8 mouse cellular contexts compared by ENCODE assay signal in the genomic region with DNA sequence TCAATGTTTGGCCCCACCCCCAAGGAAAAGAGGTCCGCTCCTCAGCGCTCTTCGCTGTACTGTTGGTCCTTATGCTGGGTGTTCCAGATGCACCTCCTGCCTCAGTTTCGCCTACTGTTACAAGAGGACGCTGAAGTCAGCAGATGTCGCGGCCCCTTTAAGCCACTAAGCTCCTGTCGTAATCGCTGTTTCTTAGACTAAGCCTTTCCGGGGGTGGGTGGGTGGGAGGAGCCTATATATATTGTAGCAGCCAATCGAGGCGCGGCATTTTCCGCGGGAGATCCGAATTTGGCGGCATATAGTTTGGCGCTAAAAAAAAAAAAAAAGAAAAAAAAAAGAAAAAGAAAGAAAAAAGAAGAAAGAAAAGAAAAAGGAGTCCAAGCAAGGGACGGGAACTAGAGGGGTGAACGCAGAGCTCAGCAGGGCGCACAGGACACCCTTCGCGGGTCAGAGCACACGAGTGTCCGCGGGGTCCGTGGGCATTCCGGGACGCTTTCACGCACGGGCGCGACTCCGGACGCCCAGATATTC. TPM values are rescaled to one million over a fixed set of nuclear protein-coding genes. Genes with fewer than 3 reads are reported as not detected.
DNase-seq lines count a peak whose midpoint lies in the region; ATAC-seq and TF ChIP-seq lines count a peak whose summit lies in the region.

A gene (plus strand): TSS at position 384 of the 531 bp plus-strand sequence.

- H3K36me3 ChIP-seq in heart, adult 2 months (ENCODE audit: control insufficient read depth, insufficient read depth, low read length) = no peaks in the 10 kb centered on the region
- no peaks in the 10 kb centered on the region for H3K36me3 ChIP-seq in kidney, adult 2 months (ENCODE audit: control insufficient read depth, insufficient read depth, low read length)
- H3K36me3 ChIP-seq in lung, embryonic 16.5 days (ENCODE audit: control insufficient read depth, insufficient read depth, low read length) = no peaks in the 10 kb centered on the region

- no peaks in the 10 kb centered on the region for H3K27me3 ChIP-seq in heart, adult 2 months (ENCODE audit: control insufficient read depth, insufficient read depth, low read length)
- H3K27me3 ChIP-seq in kidney, adult 2 months (replicated peaks; ENCODE audit: control insufficient read depth, insufficient read depth, low read length) = no peaks in the 10 kb centered on the region
- no peaks in the 10 kb centered on the region for H3K27me3 ChIP-seq in lung, embryonic 16.5 days (ENCODE audit: control insufficient read depth, insufficient read depth, low read depth, low read length)

- H3K9me3 ChIP-seq in lung, embryonic 16.5 days (ENCODE audit: control insufficient read depth, low read length) = no peaks in the 10 kb centered on the region

- H3K4me1 ChIP-seq in heart, adult 2 months (ENCODE audit: control insufficient read depth, insufficient read depth, low read length) = no peaks in the 10 kb centered on the region; the same call in 1 of the 2 replicates
- peaks cover 16% of the 10 kb centered on the region for H3K4me1 ChIP-seq in kidney, adult 2 months (ENCODE audit: control insufficient read depth, insufficient read depth, low read length)
- H3K4me1 ChIP-seq in lung, embryonic 16.5 days (replicated peaks; ENCODE audit: control insufficient read depth, insufficient read depth, low read length) = peaks cover 38% of the 10 kb centered on the region
- peaks cover 12% of the 10 kb centered on the region for H3K4me1 ChIP-seq in olfactory bulb, adult 2 months (ENCODE audit: control insufficient read depth, insufficient read depth, low read length)

- H3K4me3 ChIP-seq in heart, adult 2 months = peak within 1 kb of the TSS; percentile 67
- peak within 1 kb of the TSS; percentile 83 for H3K4me3 ChIP-seq in kidney, adult 2 months (ENCODE audit: insufficient read depth, low read depth, low read length)
- peak within 1 kb of the TSS; percentile 81 for H3K4me3 ChIP-seq in lung, embryonic 16.5 days (ENCODE audit: low read length)
- peak within 1 kb of the TSS; percentile 66 for H3K4me3 ChIP-seq in olfactory bulb, adult 2 months (ENCODE audit: insufficient read depth, low read depth, low read length)

- H3K9ac ChIP-seq in heart, adult 2 months (ENCODE audit: low read depth, low read length) = peak within 1 kb of the TSS; percentile 65
- H3K9ac ChIP-seq in lung, embryonic 16.5 days (ENCODE audit: low read length) = peak within 1 kb of the TSS; percentile 81

- 0 out of 2 replicates have a peak, but pooled peaks have one; percentile 25 for TF ChIP-seq POLR2A in heart, adult 2 months (IDR thresholded peaks at IDR 0.05; ENCODE audit: insufficient read depth, low read depth, low read length)
- no peak for TF ChIP-seq POLR2A in kidney, adult 2 months (IDR thresholded peaks at IDR 0.05; ENCODE audit: low read depth, low read length)
- TF ChIP-seq POLR2A in olfactory bulb, adult 2 months (IDR thresholded peaks at IDR 0.05; ENCODE audit: insufficient read depth, low read depth, low read length) = no peak

- TF ChIP-seq CTCF in heart, adult 2 months (IDR thresholded peaks at IDR 0.05) = 0 out of 2 replicates have a peak, but pooled peaks have one; percentile 9
- TF ChIP-seq CTCF in kidney, adult 2 months (conservative IDR thresholded peaks at IDR 0.05; ENCODE audit: insufficient read depth, insufficient read length, low read depth, low read length) = no peak
- no peak for TF ChIP-seq CTCF in olfactory bulb, adult 2 months (IDR thresholded peaks at IDR 0.05; ENCODE audit: insufficient read depth, low read depth, low read length)

- under 1% methylated on average over 35 of the region's 35 CpGs for WGBS in heart, adult 2 months
- WGBS in kidney, adult 2 months = under 1% methylated on average over 35 of the region's 35 CpGs
- under 1% methylated on average over 35 of the region's 35 CpGs for WGBS in lung, embryonic 16.5 days
- WGBS in olfactory bulb, adult 2 months = under 1% methylated on average over 35 of the region's 35 CpGs

- DNase-seq in urinary bladder, postnatal 36 days (ENCODE audit: low spot score in 2 of 2) = peak; percentile 43 to 56
- no peak for DNase-seq in urinary bladder, postnatal 10 days (ENCODE audit: low spot score)
- DNase-seq in embryo, embryonic 10 days (ENCODE audit: low spot score) = peak; percentile 86
- peak; percentile 77 to 78 for DNase-seq in heart, adult 2 months
- DNase-seq in kidney, adult 2 months = peak; percentile 76
- DNase-seq in yolk sac, embryonic 10.5 days (ENCODE audit: low spot score) = peak; percentile 79

- intact Hi-C loops in heart, adult 2 months (cut with DNase I) = no loop called here

- peak within 1 kb of the TSS; percentile 65 for H3K27ac ChIP-seq in heart, adult 2 months
- no peak within 1 kb of the TSS for H3K27ac ChIP-seq in kidney, adult 2 months (ENCODE audit: insufficient read depth, low read depth, low read length)
- peak within 1 kb of the TSS; percentile 83 for H3K27ac ChIP-seq in lung, embryonic 16.5 days (ENCODE audit: low read length)
- H3K27ac ChIP-seq in olfactory bulb, adult 2 months (ENCODE audit: insufficient read depth, low read depth, low read length) = no peak within 1 kb of the TSS

- TF ChIP-seq EP300 in heart, adult 2 months (IDR thresholded peaks at IDR 0.05; ENCODE audit: insufficient read depth, low read depth, low read length) = 0 out of 2 replicates have a peak, but pooled peaks have one; percentile 30

- no peaks in the 10 kb centered on the region for H3K79me2 ChIP-seq in heart, adult 2 months (replicated peaks; ENCODE audit: control insufficient read depth, insufficient read depth, low read length)

- H3K4me2 ChIP-seq in lung, embryonic 16.5 days (ENCODE audit: low read depth, low read length) = peak within 1 kb of the TSS; percentile 90

- ATAC-seq in lung, embryonic 16.5 days (ENCODE audit: low read depth) = peak; percentile 69

RNA-seq across cellular contexts. Expression of the gene that starts here (rescaled TPM):
- total RNA-seq in heart, adult 2 months (2021) = 1 to 10 TPM in 1 of 2 experiments, under 1 TPM in 1; 0.65 to 5.3 TPM
- 0.41 and 1.3 TPM in 2 replicates for polyA plus RNA-seq in heart, adult 2 months (2012; rRNA removed)
- polyA plus RNA-seq in kidney, adult 2 months (2012; rRNA removed) = 2.1 and 2.2 TPM in 2 replicates
- 18.4 and 18.8 TPM in 2 replicates for polyA plus RNA-seq in lung, embryonic 16.5 days (2015; fragmentation: Nextera tagmentation; extraction: Ambion mirVana)
- polyA plus RNA-seq in olfactory bulb, adult 2 months (2012; ENCODE audit: insufficient read depth, insufficient read length, low replicate concordance, missing spikeins) = 129 TPM in 1 of 2 replicates, not detected in the other

Comparison
In these comparisons a context has a peak if more than half of its experiments do, and no peak if none do; other contexts are left out.
1. H3K27ac ChIP-seq: peak in heart, adult 2 months (single experiment) and lung, embryonic 16.5 days (single experiment); none in kidney, adult 2 months (single experiment) and olfactory bulb, adult 2 months (single experiment).
2. Peak in every context shown above with its lines, with median percentiles within 50 percentile points of each other: H3K4me3 ChIP-seq.